Mouse (Mus musculus) thymus, postnatal 25 days (tissue): ENCODE results near the gene Rhot2.
"Not testable (repeated sequence)": the region's sequence is repeated elsewhere in the genome, so short reads cannot be mapped to it uniquely, and the experiment has no call there.

Experiments used
- DNase-seq: peaks from one replicate; pipeline ENCODE4 v3.0.0; 2022

Gene Rhot2

DNA sequence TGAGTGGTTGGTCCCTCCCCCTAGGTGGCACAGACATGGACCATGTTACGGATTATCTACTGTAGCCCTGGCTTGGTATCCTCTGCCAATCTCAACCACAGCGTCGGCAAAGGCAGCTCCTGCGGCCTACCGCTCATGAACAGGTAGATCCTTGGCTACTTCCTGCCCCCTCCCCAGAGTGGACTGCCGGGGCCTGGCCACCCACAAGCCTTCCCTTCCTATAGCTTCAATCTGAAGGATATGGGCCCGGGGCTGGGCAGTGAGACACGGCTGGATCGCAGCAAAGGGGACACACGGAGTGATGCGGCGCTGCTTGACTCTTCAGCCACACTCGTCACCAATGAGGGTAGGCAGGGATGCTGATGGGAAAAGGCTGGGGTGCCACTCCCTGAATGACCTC lies 17.6 kb downstream of the Rhot2 start:
- no peak for DNase-seq

DNA sequence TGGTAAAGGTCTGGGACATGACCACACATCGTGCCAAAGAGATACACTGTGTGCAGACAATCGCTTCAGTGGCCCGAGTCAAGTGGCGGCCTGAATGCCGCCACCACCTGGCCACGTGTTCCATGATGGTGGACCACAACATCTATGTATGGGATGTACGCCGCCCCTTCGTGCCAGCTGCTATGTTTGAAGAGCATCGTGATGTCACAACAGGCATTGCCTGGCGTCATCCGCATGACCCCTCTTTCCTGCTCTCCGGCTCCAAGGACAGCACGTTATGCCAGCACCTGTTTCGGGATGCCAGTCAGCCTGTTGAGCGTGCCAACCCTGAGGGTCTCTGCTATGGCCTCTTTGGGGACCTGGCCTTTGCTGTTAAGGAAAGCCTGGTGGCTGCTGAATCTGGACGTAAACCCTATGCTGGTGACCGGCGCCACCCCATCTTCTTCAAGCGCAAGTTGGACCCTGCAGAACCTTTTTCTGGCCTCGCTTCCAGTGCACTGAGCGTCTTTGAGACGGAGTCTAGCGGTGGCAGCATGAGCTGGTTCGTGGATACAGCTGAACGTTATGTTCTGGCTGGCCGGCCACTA lies 18.6 kb downstream of the Rhot2 start:
- no peak for DNase-seq

DNA sequence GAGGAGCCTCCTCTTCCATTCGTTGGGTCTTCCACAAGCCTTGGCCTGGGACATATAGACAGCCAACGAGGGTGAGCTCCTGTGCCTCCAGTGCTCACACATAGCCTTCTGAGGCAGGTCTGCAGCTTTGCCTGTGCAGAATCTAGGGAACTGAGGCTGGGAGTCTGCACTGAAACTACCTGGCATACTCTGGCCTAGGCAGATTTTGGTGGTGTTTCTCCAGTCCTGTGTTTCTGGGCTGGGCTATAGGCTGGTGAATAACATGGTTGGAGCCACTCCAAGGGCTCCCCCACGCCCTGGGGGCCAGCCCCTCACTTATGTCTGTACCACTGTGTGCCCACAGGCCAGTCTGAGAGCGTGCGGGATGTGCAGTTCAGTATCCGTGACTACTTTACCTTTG lies 19.3 kb downstream of the Rhot2 start:
- no peak for DNase-seq

DNA sequence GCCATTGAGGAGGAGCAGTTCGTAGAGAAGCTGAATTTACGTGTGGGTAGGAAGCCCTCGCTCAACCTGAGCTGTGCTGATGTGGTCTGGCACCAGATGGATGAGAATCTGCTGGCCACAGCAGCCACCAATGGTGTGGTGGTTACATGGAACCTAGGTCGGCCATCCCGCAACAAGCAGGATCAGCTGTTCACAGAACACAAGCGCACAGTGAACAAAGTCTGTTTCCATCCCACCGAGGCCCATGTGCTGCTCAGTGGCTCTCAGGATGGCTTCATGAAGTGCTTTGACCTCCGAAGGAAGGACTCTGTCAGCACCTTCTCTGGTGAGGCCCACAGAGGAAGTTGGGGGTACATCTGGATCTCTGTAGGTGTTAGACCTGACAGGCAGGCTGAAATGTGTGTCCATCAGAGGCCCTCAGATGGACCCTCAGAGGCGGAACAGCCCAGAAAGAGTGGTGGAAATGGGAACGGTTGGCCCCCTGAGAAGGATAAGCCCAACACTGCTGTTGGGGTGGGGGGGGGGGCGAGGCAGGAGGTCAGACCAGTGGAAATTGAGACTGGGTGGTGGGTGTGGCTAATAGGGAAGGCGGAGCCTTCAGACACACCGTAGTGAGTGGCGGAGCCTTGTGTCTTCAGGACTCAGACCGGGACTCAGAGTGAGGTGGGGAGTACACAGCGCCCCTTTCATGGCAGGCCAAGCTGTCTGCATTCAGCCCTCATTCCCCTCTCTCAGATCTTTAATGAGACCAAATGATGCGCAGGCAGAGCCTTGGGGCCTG lies 20.1 kb downstream of the Rhot2 start:
- DNase-seq, result no peak

DNA sequence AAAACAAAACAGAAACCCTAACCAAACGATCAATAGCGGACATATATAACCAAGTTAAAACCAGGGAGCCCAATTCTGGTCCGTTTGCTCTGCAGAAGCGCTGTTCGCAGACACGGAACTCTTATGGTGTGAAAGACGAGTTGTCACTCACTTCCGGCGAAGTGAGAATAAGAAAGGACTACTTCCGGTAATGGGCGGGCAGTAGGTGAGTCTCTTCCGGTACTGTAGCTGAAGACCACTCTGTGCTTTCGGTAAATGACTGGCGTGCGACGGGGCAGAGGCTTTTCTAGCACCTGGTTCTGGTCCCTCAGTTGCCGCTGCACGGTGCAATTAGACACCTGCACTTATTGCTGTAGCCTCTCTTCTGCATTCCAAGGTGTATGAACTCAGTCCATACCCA lies 21.2 kb downstream of the Rhot2 start, which contains the start of gene Wdr24:
Gene Wdr24 (plus strand): TSS at position 176 of the 400 bp plus-strand sequence.
- DNase-seq, result peak; percentile 83

DNA sequence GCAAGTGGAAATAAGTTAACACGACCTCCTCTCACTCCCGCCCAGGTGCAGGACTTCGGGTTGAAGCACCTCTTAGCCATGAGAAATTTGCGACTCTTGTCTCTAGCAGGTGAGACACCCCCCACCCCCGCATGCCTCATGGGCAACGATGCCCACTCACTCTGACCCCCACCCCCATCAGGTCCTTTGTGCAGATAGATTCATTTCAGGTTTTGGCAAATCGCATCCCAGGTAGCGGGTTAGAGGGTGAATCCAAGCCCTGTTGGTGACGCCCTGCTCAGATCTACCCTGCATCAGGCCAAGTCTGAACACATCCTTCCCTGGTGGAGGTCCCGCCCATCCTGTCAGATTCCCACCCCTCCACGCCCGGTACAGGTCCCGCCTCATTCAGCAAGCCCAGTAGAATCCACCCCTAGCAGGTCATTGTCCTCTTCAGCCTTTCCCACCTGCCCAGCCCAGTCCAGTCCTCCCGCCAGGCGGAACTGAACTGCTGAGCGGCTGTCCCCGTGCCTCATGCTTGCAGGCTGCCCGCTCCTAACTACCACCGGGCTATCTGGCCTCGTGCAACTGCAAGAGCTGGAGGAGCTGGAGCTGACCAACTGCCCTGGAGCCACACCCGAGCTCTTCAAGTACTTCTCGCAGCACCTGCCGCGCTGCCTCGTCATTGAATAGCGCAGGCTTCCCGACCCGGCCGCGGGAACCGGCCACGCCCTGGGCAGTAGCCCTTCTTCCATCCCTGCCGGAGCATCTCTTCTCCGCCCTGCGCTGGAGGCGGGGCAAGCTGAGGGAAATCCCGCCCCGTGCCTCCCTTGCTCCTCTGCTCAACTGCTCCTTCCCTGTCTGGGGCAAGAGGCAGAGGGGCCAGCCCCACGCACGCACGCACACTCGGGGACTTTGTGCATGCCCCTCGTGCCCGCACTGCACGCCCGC lies 25.5 kb downstream of the Rhot2 start:
- DNase-seq, result no peak

DNA sequence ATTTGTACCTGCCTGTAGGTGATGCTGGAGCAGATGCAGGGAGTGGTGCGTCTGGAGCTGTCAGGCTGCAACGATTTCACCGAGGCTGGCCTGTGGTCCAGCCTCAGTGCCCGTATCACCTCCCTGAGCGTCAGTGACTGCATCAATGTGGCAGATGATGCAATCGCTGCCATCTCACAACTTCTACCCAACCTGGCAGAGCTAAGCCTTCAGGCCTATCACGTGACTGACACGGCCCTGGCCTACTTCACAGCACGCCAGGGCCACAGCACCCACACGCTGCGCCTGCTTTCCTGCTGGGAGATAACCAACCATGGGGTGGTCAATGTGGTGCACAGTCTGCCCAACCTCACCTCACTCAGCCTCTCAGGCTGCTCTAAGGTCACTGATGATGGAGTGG lies 27.0 kb downstream of the Rhot2 start:
- no peak for DNase-seq

DNA sequence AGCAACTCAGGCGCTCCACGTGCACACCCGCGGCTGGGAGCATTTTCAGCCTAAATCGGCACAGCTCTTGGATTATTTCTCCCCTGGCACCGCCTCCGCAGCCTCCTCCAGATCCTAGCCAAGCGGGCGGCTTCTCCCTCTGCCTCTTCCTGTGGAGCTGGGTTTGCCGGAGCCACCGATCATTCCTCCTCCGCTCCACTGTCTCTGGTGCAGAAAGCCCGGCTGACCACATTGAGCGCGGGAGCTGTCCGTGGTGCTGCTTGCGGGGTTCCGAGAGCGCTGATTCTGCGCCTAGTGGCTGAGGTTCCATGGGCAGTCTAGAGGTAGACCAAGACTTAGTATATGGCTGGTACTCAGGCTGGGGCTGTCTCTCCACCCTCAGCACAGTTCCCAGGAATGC lies 31.2 kb downstream of the Rhot2 start:
- peak; percentile 80 for DNase-seq

DNA sequence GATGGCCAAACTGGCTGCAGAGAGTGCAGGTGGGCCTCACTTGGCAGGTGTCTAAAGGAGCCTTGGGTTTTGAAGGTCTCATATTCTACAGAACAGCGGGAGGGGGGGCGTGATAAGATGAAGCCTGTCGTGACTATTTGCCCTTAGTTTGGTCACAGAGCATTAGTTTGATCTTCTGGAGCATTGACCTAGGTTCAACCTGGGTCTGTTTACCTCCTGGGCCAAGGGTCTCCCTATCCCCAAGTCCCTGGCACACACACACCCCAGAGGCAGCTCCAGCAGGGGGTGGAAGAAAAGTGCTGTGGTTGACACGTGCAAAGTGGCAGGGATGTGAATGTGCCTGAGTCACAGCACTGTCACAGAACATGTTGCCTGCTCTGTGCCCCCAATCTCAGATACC lies 33.8 kb downstream of the Rhot2 start:
- DNase-seq, result no peak

DNA sequence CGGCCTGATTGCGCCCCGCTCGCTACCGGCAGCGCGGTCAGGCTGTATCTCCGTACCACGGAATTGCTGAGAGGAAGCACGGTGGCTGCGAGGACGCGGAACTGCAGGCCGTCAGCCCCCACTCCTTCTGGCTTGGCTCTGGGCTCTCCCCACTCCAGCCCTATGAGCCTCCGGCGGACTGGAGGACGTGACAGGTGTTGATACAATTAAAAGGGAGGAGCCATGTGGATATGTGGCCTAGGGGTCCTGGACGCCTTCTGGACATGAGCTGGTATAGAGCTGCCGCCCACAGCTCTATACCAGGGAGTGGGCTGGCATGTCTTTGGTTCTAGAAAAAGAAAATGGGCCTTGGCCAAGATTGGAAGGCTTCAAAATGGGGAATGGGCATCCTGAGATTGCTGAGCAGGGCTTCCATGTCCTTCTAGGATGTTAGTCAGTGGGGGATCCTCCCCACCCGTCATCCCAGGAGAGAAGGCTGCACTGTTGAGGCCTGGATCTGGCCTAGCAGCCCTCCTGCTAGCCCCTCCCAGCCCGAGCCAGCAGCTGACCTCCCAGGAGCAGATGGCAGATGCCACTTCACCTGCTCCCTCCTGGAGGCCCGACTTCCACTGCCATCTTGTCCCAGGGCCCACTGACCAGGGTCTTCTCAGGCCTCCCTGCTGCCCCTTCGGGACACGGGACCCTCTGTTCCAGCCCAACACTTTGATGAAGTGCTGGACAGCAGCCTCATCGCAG lies 34.9 kb downstream of the Rhot2 start:
- DNase-seq, result no peak

DNA sequence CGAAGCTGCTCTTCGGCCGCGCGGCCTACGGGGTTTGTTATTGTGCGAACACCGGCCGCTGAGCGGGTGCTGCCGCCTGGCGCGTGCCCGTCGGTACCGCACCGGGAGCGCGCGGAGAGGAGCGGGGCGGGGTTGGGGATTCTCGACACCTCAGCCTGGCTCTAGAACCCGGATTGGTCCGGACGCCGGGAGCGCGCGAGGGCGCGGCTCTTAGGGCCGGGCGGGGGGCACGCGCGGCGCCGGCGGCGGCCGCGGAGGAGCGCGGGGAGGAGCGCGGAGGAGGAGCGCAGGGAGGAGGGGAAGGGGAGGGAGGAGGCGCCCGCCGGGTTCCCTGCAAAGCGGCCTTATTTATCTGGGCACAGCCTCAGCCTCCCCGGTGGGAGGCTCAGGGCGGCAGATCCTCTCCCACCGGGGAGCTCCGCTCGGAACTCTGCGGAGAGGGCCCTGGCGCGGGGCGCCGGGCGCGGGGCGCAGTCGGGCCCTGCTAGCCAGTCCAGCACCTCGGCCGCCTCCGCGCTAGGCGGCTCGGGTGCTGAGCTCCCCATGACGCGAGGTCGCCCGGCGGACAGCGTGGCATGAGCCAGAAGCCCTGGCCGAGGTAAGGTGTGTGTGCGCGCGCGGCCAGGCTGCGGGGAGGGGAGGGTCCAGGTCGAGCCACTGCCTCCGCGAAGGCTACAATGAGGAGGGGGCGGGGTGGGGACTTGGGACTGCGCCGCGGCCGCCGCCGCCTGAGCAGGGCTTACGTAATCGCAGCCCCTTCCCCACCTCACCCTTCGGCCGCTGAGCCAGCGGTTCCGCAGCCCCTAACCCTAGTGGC lies 35.7 kb downstream of the Rhot2 start, which contains the start of gene Fbxl16:
Gene Fbxl16 (plus strand): TSS at position 297 of the 817 bp plus-strand sequence.
- no peak for DNase-seq

DNA sequence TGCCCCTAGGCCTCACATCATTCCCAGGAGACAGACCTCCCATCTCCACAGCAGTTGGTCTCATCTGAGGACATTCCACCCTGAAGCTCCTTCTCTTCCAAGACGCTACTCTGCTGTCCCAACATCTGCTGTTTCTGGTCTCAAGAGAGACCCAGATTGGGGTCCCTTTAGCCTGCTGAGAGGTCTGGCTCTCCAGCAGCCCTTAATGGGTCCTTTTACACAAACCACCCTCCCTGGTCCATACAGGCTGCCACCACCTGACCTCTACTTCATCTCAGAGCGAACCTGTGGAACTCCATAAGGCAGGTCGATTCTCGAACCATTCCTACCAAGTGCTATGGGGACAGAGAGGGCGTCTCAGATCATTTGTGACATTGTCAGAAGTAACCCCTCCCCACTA lies 36.6 kb downstream of the Rhot2 start:
- no peak for DNase-seq

DNA sequence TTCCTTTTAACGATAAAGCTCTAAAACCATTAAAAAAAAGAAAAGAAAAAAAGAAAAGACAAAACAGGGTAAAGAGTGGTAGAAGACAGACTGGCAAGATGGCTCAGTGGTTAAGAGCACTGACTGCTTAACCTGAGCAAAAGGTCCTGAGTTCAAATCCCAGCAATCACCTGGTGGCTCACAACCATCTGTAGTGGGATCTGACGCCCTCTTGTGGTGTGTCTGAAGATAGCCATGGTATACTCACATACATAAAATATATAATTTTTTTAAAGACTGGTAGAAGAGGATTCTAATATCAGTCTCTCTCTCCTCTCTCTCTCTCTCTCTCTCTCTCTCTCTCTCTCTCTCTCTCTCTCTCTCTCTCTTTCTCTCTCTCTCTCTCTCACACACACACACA lies 37.2 kb downstream of the Rhot2 start:
- DNase-seq, result not testable (repeated sequence)

DNA sequence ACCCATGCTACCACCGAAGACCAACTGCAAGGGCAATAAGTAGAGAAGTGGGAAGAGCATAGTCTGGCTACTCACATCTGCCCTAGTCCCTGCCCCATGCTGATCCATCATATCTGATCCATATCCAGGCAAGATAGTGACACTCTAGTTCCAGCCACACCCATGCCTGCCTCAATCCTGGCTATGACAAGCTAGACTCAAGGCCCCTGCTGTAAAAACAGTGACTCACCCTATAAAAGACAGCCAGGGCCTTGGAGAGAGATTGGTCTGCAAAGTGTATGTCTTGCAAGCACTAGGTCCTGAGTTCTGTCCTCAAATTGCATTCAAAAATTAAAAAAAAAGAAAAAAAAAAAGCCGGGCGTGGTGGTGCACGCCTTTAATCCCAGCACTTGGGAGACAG lies 38.1 kb downstream of the Rhot2 start:
- DNase-seq, result no peak

DNA sequence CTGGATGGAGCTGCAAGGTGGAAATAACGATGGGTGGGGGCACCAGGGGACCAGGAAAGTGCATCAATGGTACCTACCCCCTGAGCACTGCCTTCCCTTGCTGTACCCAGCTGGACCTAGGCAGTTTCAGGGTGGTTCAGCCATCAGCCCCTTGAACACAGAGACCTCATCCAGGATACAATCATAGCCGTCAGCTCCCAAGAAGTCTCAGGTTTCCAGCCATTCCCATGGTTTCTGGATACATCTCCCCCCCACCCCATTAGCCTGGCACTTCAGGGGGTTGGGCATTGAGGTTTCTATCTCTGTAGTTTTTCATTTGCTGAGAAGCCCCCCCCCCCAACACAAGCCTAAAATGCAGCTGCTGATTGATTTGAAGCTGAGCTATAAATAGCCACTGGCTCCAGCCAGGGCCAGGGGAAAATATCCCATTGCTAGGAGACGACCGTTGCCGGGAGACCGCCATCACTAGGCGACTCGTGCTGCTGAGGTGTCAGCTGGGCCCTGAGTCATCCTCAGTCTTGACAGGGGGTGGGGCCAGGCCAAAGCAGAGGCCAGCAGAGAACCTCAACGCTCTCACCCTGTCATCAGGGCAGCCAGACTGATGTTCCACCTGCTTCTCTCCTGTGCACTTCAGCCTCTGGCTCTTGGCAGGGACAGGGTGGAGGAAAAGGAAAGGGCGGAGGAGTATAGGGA lies 41.7 kb downstream of the Rhot2 start:
- no peak for DNase-seq

DNA sequence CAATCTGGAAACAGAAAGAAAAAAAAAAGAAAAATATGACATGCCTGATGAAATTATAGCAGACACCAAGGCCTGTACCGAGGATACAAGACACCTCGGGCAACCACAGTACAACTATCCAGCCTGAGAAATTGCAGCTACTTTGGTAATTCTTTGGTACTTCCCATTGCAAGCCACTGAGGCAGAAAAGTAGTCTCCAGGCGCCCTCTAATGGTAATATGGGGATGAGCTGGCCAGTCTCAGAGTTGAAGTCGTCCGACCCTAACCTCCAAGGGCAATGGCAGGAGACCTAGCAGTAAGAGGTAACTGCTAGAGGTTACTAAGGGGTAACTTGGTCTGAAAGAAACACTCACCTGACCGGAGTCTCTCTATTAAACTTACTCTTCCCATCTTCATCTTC lies 43.6 kb downstream of the Rhot2 start:
- peak; percentile 77 for DNase-seq

DNA sequence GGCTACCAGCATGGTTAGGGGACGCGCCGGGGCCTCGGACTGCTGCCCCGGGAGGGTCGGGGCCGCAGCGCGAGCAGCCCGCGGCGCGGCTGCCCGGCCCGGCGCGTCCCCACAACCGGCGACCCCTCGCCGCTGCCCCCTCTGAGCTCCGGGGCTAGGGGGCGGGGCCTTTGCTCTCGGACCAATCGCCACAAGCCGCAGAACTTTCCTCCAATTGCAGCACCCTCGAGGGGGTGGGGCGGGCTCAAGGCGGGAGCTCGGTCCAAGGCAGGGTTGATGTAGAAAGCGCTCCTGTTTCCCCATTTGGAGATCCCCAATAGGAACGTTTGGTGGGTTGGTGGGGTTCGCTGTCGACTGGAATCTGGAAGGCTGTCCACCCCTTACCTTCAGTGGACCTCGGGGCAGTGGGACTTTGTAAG lies 47.7 kb downstream of the Rhot2 start, which contains the start of gene Metrn:
Gene Metrn (minus strand): TSS at position 186 of the 419 bp plus-strand sequence.
- DNase-seq, result peak; percentile 94

DNA sequence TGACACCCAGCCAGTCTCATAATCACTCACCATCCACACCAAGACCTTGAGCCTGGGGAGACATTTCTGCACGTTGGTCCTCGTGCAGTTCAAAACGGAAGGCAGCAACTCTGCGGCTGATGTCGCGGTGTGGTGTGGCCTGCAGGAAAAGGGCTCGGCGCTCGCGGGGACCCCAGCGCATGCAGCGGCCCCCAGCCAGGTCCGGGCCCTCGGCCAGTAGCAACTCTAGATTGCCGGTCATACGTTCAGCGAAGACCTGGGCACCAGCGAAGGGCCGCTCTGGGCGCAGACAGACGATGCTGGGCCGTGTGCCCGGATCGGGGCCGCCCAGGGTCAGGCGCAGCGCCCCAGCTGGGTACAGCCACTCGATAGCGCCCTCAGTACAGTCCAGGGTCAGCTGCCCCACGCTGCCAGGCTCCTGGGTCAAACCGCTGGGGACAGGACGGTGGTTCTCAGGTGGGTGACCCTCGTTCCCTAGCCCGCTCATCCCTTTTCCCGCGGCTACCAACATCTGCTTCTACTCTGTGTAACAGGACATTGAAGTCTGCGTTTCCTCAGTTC lies 48.4 kb downstream of the Rhot2 start:
- peak; percentile 31 for DNase-seq

DNA sequence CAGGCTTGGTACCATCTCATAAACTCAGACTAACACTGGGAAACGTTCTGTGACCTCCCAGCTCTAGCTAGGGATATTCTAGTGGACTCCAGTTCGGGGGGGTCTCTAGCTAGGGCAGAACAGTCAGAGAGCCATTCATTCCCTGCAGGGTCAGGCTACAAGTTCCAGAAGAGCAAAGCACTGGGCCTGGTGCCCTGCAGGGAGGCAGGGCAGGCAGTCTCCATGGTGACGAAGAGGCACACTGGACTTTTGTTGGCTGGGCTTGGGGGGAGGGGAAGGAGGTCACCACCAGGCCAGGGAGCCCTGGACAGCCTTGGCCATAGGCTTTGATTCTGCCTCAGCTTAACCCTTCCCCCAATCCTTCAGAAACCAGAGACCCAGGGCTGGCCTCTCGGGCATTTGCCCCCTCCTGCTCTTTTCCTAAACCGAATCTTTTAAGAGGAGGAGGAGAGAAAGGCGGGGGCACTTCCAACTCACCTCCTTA lies 49.0 kb downstream of the Rhot2 start, which contains the start of gene AC134908.4:
Gene AC134908.4 (minus strand): TSS at position 51 of the 484 bp plus-strand sequence.
- no peak for DNase-seq

DNA sequence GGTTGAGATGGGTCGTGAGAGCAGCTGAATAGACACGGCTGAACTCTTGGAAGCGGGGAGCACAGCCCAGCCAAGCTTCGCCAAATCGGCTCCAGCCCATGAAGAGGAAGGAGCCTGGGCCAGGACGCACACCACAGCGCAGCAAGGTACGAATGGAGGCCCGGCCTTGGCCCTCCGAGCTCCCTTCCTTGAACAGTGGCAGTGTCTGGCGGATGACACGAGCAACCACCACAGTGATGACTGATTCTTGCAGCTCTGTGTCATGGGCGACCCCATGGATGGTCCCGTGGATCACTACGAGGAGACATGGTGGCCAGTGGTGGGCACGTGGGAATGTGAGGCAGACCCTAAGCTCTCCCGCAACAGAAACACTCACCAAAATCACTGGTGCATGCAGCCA lies 49.7 kb downstream of the Rhot2 start:
- no peak for DNase-seq
